ENCODE assay signal across 8 mouse cellular contexts in genomic region chr11:82819350-82819749, GRCm38 (mm10). TPM values are rescaled to one million over a fixed set of nuclear protein-coding genes. Genes with fewer than 3 reads are reported as not detected.
A peak's percentile ranks its signal among the peaks of the same experiment; 100 is the strongest.
DNase-seq lines count a peak whose midpoint lies in the region; TF ChIP-seq lines count a peak whose summit lies in the region.

No protein-coding gene starts in this region.

- H3K27ac ChIP-seq in gastrocnemius, adult 2 months = no peak overlapping the region

- TF ChIP-seq CTCF in gastrocnemius, adult 2 months (IDR thresholded peaks at IDR 0.05) = peak; percentile 85

- H3K4me3 ChIP-seq in gastrocnemius, adult 2 months = no peak overlapping the region

- peak; percentile 49 to 73 for DNase-seq in heart, adult 18-20 months
- DNase-seq in heart, postnatal 25 days (ENCODE audit: low spot score) = no peak
- DNase-seq in B cell, adult 2 months = peak; percentile 55 to 58
- DNase-seq in adrenal gland, postnatal 14 days = peak; percentile 74
- DNase-seq in gastrocnemius, adult 2 months = peak; percentile 77
- DNase-seq in layer of hippocampus, postnatal 14 days (ENCODE audit: low spot score in 2 of 2) = peak; percentile 31 to 37
- DNase-seq in natural killer cell, adult 2 months (ENCODE audit: low spot score in 2 of 2) = peak; percentile 22 to 37
- no peak for DNase-seq in cerebellum, adult 9-10 months

- intact Hi-C loops in heart, postnatal 25 days (cut with DNase I) = loop anchor here (2.0 to 5.0 kb wide), 2 partner anchors 51 to 68 kb away; partner anchors contain the start of gene Rffl
- intact Hi-C loops in gastrocnemius, adult 2 months (cut with DNase I) = loop anchor here (1.0 to 5.0 kb wide), 2 partner anchors 52 to 68 kb away; partner anchors contain the start of gene Rffl

RNA-seq across cellular contexts. Expression of gene Lig3, which starts 38.4 kb away (rescaled TPM):
- 10 to 100 TPM; 12.7 to 14.7 TPM for total RNA-seq in heart, adult 18-20 months (2021)
- total RNA-seq in heart, postnatal 25 days (2021) = 10 to 100 TPM; 17.9 to 21.5 TPM
- 22.0 and 22.5 TPM in 2 replicates for total RNA-seq in adrenal gland, postnatal 14 days (2021)
- 10 to 100 TPM; 21.4 to 22.7 TPM for total RNA-seq in gastrocnemius, adult 2 months (2021)
- 10 to 100 TPM; 27.1 to 27.8 TPM for total RNA-seq in layer of hippocampus, postnatal 14 days (2021)

RNA-seq across cellular contexts. Expression of gene Rffl, which starts 51.7 kb away (rescaled TPM):
- total RNA-seq in heart, adult 18-20 months (2021) = 1 to 10 TPM; 3.5 to 3.6 TPM
- total RNA-seq in heart, postnatal 25 days (2021) = 1 to 10 TPM; 3.8 to 4.2 TPM
- total RNA-seq in adrenal gland, postnatal 14 days (2021) = 7.8 and 11.8 TPM in 2 replicates
- total RNA-seq in gastrocnemius, adult 2 months (2021) = 10 to 100 TPM in 1 of 2 experiments, 1 to 10 TPM in 1; 6.5 to 10.1 TPM
- 10 to 100 TPM; 11.0 to 11.7 TPM for total RNA-seq in layer of hippocampus, postnatal 14 days (2021)

RNA-seq across cellular contexts. Expression of gene Zfp830, which starts 55.2 kb away (rescaled TPM):
- 10 to 100 TPM; 12.8 to 14.1 TPM for total RNA-seq in heart, adult 18-20 months (2021)
- total RNA-seq in heart, postnatal 25 days (2021) = 10 to 100 TPM; 13.9 to 15.4 TPM
- total RNA-seq in adrenal gland, postnatal 14 days (2021) = 20.1 and 21.7 TPM in 2 replicates
- total RNA-seq in gastrocnemius, adult 2 months (2021) = 10 to 100 TPM; 15.9 to 16.8 TPM
- total RNA-seq in layer of hippocampus, postnatal 14 days (2021) = 10 to 100 TPM; 14.6 to 17.1 TPM

RNA-seq across cellular contexts. Expression of gene Cct6b, which starts 55.2 kb away (rescaled TPM):
- total RNA-seq in heart, adult 18-20 months (2021) = under 1 TPM in 1 of 2 experiments, not detected in 1; 0.31 TPM
- total RNA-seq in heart, postnatal 25 days (2021) = under 1 TPM; 0.20 to 0.26 TPM
- total RNA-seq in adrenal gland, postnatal 14 days (2021) = 0.59 and 0.64 TPM in 2 replicates
- under 1 TPM; 0.18 to 0.20 TPM for total RNA-seq in gastrocnemius, adult 2 months (2021)
- total RNA-seq in layer of hippocampus, postnatal 14 days (2021) = under 1 TPM in 1 of 2 experiments, not detected in 1; 0.78 TPM

Comparison
In these comparisons a context has a peak if more than half of its experiments do, and no peak if none do; other contexts are left out.
1. DNase-seq: peak in heart, adult 18-20 months (2 of 2), B cell, adult 2 months (2 of 2), adrenal gland, postnatal 14 days (single experiment), gastrocnemius, adult 2 months (single experiment), layer of hippocampus, postnatal 14 days (2 of 2) and natural killer cell, adult 2 months (2 of 2); none in heart, postnatal 25 days (single experiment) and cerebellum, adult 9-10 months (single experiment).